Mouse (Mus musculus) left cerebral cortex, postnatal 10 days (tissue): ENCODE results near the gene Igf2. TPM values are rescaled to one million over a fixed set of nuclear protein-coding genes. Genes with fewer than 3 reads are reported as not detected.

Source experiments
- microRNA-seq: library from miRNA; unstranded; fragments of <30 nt; microRNA quantifications from one replicate; pipeline ENCODE4 v1.2.0, GENCODE M21; 2022
- total RNA-seq, 2 experiments: library from RNA; stranded (reverse); gene quantifications; 2 replicates each; pipeline ENCODE4 v1.2.3; 2021

Igf2 gene
- total RNA-seq, 2 experiments from 2014 or later: 216 to 220 TPM

Small RNA genes within 50 kb of the gene (microRNA-seq; reads per million reads assigned to microRNA genes)
- gene Mir483: 354 reads per million, percentile 67 among the genes with 10 or more reads in this experiment

Other genes with a start within 250 kb of the Igf2 start
- not detected for gene Syt8, start 232.0 kb downstream of the Igf2 start, total RNA-seq
- gene Tnni2, start 225.0 kb downstream of the Igf2 start, total RNA-seq: under 1 TPM in 1 of 2 experiments, not detected in 1; 0.83 TPM
- 1 to 10 TPM; 5.2 to 8.1 TPM for gene Lsp1, start 206.0 kb downstream of the Igf2 start, total RNA-seq
- gene Tnnt3, start 168.0 kb downstream of the Igf2 start, total RNA-seq: not detected
- gene Mrpl23, start 134.1 kb downstream of the Igf2 start, total RNA-seq: 1 to 10 TPM; 4.8 to 7.2 TPM
- gene Gm49394, start 3.1 kb upstream of the Igf2 start, total RNA-seq: under 1 TPM; 0.10 to 0.21 TPM
- gene Ins2, start 76.6 kb upstream of the Igf2 start, total RNA-seq: not detected